Mouse (Mus musculus): ENCODE results near the gene Camk2b. TPM values are rescaled to one million over a fixed set of nuclear protein-coding genes. Genes with fewer than 3 reads are reported as not detected.

Camk2b gene
- polyA plus RNA-seq, 1 experiment from 2014 or later = 12.1 TPM

DNA sequence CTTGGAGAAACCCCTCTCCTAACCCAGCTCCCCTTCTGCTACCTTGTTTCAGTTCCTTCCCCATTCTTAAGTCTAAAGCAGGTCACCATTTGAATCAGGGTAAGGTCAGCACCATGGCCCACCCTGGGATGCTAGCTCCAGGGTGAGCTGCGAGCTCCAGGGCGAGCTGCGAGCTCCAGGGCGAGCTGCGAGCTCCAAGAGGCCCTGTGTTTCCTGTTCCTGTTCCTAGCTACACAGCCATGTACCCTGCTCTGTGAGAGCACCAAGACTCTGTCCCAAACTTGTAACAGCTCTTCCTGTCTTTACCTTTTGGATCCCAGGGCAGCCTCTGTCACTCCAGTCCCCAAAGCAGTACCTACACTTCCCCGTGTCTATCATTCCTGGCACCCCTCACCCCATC lies 92.1 kb downstream of the Camk2b start:
- Histone ChIP-seq H3K27ac (ENCODE audit: low read depth, low read length) (no peak overlapping the region), H3K4me3 (ENCODE audit: low read depth, low read length) (no peak overlapping the region), H3K9ac (ENCODE audit: low read depth, low read length) (no peak overlapping the region), H3K4me2 (replicated peaks; ENCODE audit: low read depth) (no peak overlapping the region), H3K27me3 (replicated peaks; ENCODE audit: control insufficient read depth, insufficient read depth, low read length) (no peaks in the 10 kb centered on the region), H3K9me3 (ENCODE audit: control insufficient read depth) (no peaks in the 10 kb centered on the region), H3K36me3 (ENCODE audit: control insufficient read depth, insufficient read depth) (peaks cover 28% of the 10 kb centered on the region), H3K4me1 (replicated peaks; ENCODE audit: control insufficient read depth, insufficient read depth, low read length) (no peaks in the 10 kb centered on the region)
- 76% methylated on average over 6 of the region's 6 CpGs for WGBS
- TF ChIP-seq CTCF (IDR thresholded peaks at IDR 0.05; ENCODE audit: low read depth) = no peak
- ATAC-seq = no peak

DNA sequence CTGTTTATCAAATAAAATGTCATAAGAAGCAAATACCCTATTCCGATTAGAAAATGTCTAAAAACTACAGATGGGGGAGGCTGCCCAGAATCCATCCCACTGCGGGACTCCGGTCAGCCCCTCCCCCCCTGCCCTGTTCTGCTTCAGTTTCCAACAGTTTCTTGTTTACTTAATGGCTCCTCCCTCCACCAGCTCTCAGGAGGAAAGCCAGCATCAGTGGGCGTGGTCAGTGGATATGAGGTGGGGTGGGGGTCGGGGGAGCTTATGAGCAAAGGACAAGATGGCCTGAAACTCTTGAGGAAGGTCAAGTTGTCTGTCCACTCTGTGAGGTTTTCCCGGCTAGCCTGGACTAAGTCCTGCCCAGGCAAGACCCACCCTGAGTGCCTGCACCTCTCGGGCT lies 93.0 kb downstream of the Camk2b start:
- WGBS = 31% methylated on average over 7 of the region's 7 CpGs
- peaks cover 35% of the 10 kb centered on the region for H3K36me3 ChIP-seq (ENCODE audit: control insufficient read depth, insufficient read depth)
- ATAC-seq = no peak
- H3K9ac ChIP-seq (ENCODE audit: low read depth, low read length) = no peak overlapping the region
- no peaks in the 10 kb centered on the region for H3K4me1 ChIP-seq (replicated peaks; ENCODE audit: control insufficient read depth, insufficient read depth, low read length)
- TF ChIP-seq CTCF (IDR thresholded peaks at IDR 0.05; ENCODE audit: low read depth) = no peak
- no peak overlapping the region for H3K4me2 ChIP-seq (replicated peaks; ENCODE audit: low read depth)
- no peak overlapping the region for H3K4me3 ChIP-seq (ENCODE audit: low read depth, low read length)
- H3K27me3 ChIP-seq (replicated peaks; ENCODE audit: control insufficient read depth, insufficient read depth, low read length) = no peaks in the 10 kb centered on the region
- H3K27ac ChIP-seq (ENCODE audit: low read depth, low read length) = no peak overlapping the region
- H3K9me3 ChIP-seq (ENCODE audit: control insufficient read depth) = no peaks in the 10 kb centered on the region

DNA sequence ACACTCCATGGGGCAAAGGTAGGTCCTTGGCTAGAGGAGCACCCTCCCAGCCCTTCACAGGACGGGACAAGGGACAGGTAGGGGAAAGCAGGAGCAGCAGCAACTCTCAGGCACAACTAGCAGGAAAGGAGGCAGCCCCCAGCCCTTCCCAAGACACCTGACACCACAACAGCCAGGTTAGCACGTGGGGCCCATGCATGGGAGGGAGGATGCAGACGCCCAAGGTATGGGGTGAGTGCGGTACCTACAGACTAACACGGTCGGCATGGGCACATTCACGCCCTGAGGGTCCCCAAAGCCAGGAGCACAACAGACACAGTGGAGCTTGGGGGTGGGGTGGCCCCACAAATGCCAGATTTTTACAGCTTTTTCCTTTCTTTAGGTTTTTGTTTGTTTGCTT lies 95.0 kb downstream of the Camk2b start:
- no peaks in the 10 kb centered on the region for H3K27me3 ChIP-seq (replicated peaks; ENCODE audit: control insufficient read depth, insufficient read depth, low read length)
- H3K9ac ChIP-seq (ENCODE audit: low read depth, low read length) = no peak overlapping the region
- no peak for ATAC-seq
- TF ChIP-seq CTCF (IDR thresholded peaks at IDR 0.05; ENCODE audit: low read depth) = no peak
- H3K27ac ChIP-seq (ENCODE audit: low read depth, low read length) = no peak overlapping the region
- no peaks in the 10 kb centered on the region for H3K4me1 ChIP-seq (replicated peaks; ENCODE audit: control insufficient read depth, insufficient read depth, low read length)
- no peak overlapping the region for H3K4me2 ChIP-seq (replicated peaks; ENCODE audit: low read depth)
- H3K36me3 ChIP-seq (ENCODE audit: control insufficient read depth, insufficient read depth) = peaks cover 54% of the 10 kb centered on the region
- no peak overlapping the region for H3K4me3 ChIP-seq (ENCODE audit: low read depth, low read length)
- no peaks in the 10 kb centered on the region for H3K9me3 ChIP-seq (ENCODE audit: control insufficient read depth)
- WGBS = 71% methylated on average over 7 of the region's 7 CpGs

- no peak overlapping the region for H3K27ac ChIP-seq (ENCODE audit: low read depth, low read length)
- H3K27me3 ChIP-seq (replicated peaks; ENCODE audit: control insufficient read depth, insufficient read depth, low read length) = no peaks in the 10 kb centered on the region
- ATAC-seq = no peak
- no peak overlapping the region for H3K4me3 ChIP-seq (ENCODE audit: low read depth, low read length)
- peaks cover 84% of the 10 kb centered on the region for H3K36me3 ChIP-seq (ENCODE audit: control insufficient read depth, insufficient read depth)
- WGBS = 64% methylated on average over 6 of the region's 6 CpGs
- H3K9ac ChIP-seq (ENCODE audit: low read depth, low read length) = no peak overlapping the region
- H3K9me3 ChIP-seq (ENCODE audit: control insufficient read depth) = no peaks in the 10 kb centered on the region
- TF ChIP-seq CTCF (IDR thresholded peaks at IDR 0.05; ENCODE audit: low read depth) = no peak
- H3K4me2 ChIP-seq (replicated peaks; ENCODE audit: low read depth) = no peak overlapping the region
- H3K4me1 ChIP-seq (replicated peaks; ENCODE audit: control insufficient read depth, insufficient read depth, low read length) = no peaks in the 10 kb centered on the region
Measured at GRCm38 (mm10) chr11:5968223-5968622, 97.9 kb downstream of the Camk2b start.

DNA sequence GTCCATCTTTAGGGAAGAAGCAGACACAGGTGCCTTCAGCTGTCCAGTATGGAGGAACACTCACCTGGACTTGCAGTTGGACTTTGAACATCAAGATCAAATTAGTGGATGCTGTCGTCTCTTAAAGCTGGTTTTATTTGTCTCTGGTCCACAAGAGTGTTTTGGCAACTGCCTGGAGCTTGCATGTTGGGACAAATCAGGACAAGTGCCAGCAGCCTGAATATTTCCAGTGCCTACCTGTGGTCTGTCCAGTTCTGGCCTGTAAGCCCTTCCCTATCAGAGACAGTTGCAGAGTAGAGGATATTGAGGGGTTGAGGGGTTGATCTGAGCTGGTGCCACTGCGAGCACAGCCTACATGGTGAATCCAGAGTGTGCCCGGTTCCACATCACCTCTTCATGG lies 99.4 kb downstream of the Camk2b start:
- no peak for TF ChIP-seq CTCF (IDR thresholded peaks at IDR 0.05; ENCODE audit: low read depth)
- no peak for ATAC-seq
- H3K27ac ChIP-seq (ENCODE audit: low read depth, low read length) = no peak overlapping the region
- H3K4me2 ChIP-seq (replicated peaks; ENCODE audit: low read depth) = no peak overlapping the region
- no peaks in the 10 kb centered on the region for H3K9me3 ChIP-seq (ENCODE audit: control insufficient read depth)
- 75% methylated on average over 3 of the region's 3 CpGs for WGBS
- H3K4me3 ChIP-seq (ENCODE audit: low read depth, low read length) = no peak overlapping the region
- no peaks in the 10 kb centered on the region for H3K4me1 ChIP-seq (replicated peaks; ENCODE audit: control insufficient read depth, insufficient read depth, low read length)
- H3K36me3 ChIP-seq (ENCODE audit: control insufficient read depth, insufficient read depth) = peaks cover 95% of the 10 kb centered on the region
- H3K27me3 ChIP-seq (replicated peaks; ENCODE audit: control insufficient read depth, insufficient read depth, low read length) = no peaks in the 10 kb centered on the region
- no peak overlapping the region for H3K9ac ChIP-seq (ENCODE audit: low read depth, low read length)

DNA sequence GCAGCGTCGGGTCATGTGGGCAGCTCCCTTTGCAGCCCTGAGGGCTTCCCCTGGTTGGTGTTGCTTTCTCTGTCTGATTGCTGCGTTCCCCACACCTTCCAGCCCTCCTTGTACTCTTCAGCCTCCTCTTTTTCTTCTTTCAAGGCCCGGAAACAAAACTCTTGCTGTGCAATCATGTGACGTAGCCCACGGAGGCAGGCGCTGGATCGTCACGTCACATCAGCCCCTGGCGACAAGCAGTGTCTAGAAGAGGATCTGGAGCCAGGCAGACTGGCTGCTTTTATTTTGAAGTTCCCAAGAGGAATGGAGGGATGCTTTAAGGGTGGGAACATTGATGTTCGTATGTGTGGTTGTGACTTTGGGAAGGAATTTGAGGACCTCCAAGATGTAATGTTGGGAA lies 100.3 kb downstream of the Camk2b start:
- WGBS = 89% methylated on average over 11 of the region's 11 CpGs
- no peak for ATAC-seq
- Histone ChIP-seq H3K4me2 (replicated peaks; ENCODE audit: low read depth) (no peak overlapping the region), H3K9ac (ENCODE audit: low read depth, low read length) (no peak overlapping the region), H3K4me1 (replicated peaks; ENCODE audit: control insufficient read depth, insufficient read depth, low read length) (no peaks in the 10 kb centered on the region), H3K4me3 (ENCODE audit: low read depth, low read length) (no peak overlapping the region), H3K27ac (ENCODE audit: low read depth, low read length) (no peak overlapping the region), H3K9me3 (ENCODE audit: control insufficient read depth) (no peaks in the 10 kb centered on the region), H3K36me3 (ENCODE audit: control insufficient read depth, insufficient read depth) (peaks cover 96% of the 10 kb centered on the region), H3K27me3 (replicated peaks; ENCODE audit: control insufficient read depth, insufficient read depth, low read length) (no peaks in the 10 kb centered on the region)
- no peak for TF ChIP-seq CTCF (IDR thresholded peaks at IDR 0.05; ENCODE audit: low read depth)

DNA sequence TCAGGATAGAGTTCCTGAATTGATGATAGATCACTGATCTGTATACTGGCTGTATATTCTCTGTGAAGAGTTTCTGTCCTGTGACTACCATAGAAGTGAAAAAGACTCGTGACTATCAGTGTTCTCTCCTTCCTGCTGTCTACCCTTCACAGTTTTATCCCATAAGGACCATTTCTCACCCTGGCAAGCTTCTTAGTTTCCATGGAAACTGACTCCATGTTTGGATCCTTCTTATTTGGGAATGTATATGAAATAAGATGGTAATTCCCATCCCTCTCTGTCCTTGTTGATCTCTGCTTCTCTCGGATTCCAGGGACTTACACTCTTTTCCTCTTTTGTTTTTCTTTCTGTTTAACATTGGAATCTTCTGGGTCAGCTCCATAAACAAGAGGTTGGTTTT lies 106.1 kb downstream of the Camk2b start:
- Histone ChIP-seq H3K36me3 (ENCODE audit: control insufficient read depth, insufficient read depth) (peaks cover 48% of the 10 kb centered on the region), H3K27me3 (replicated peaks; ENCODE audit: control insufficient read depth, insufficient read depth, low read length) (no peaks in the 10 kb centered on the region), H3K4me3 (ENCODE audit: low read depth, low read length) (no peak overlapping the region), H3K4me2 (replicated peaks; ENCODE audit: low read depth) (no peak overlapping the region), H3K9ac (ENCODE audit: low read depth, low read length) (no peak overlapping the region), H3K4me1 (replicated peaks; ENCODE audit: control insufficient read depth, insufficient read depth, low read length) (peaks cover 7% of the 10 kb centered on the region; the same call in 1 of the 2 replicates), H3K9me3 (ENCODE audit: control insufficient read depth) (no peaks in the 10 kb centered on the region), H3K27ac (ENCODE audit: low read depth, low read length) (no peak overlapping the region)
- 75% methylated on average over 2 of the region's 2 CpGs for WGBS
- TF ChIP-seq CTCF (IDR thresholded peaks at IDR 0.05; ENCODE audit: low read depth) = no peak
- ATAC-seq = no peak

All from intestine, postnatal 0 days (tissue).